Comparison of ENCODE assay signal across 17 mouse cellular contexts in genomic region chr8:91355956-91356699, GRCm38 (mm10). TPM values are rescaled to one million over a fixed set of nuclear protein-coding genes. Genes with fewer than 3 reads are reported as not detected.
DNase-seq lines count a peak whose midpoint lies in the region; ATAC-seq and TF ChIP-seq lines count a peak whose summit lies in the region.
"Had no signal": no experiment of that assay in that cellular context is flagged by ENCODE, and none has a peak within 500 bp of the region (broad histone marks: within the 10 kb centered on the region; RNA-seq: fewer than 3 reads in every experiment).

No protein-coding gene starts in this region.

- H3K36me3 ChIP-seq in hindbrain, embryonic 14.5 days (replicated peaks; ENCODE audit: control insufficient read depth, insufficient read depth): no peaks in the 10 kb centered on the region
- H3K36me3 ChIP-seq in midbrain, embryonic 15.5 days (replicated peaks): no peaks in the 10 kb centered on the region
- H3K36me3 ChIP-seq: embryonic facial prominence, embryonic 10.5 days; lung, embryonic 15.5 days had no signal

- peak overlapping the region; percentile 65 for H3K27ac ChIP-seq in hindbrain, embryonic 14.5 days
- peak overlapping the region; percentile 69 for H3K27ac ChIP-seq in midbrain, embryonic 15.5 days
- H3K27ac ChIP-seq: lung, embryonic 15.5 days had no signal

- H3K4me1 ChIP-seq in hindbrain, embryonic 14.5 days (replicated peaks; ENCODE audit: control insufficient read depth, insufficient read depth, low read length): peaks cover 23% of the 10 kb centered on the region
- peaks cover 29% of the 10 kb centered on the region for H3K4me1 ChIP-seq in midbrain, embryonic 15.5 days

- peak; percentile 28 for DNase-seq in Patski (ENCODE audit: low read depth, low spot score)
- peak; percentile 54 for DNase-seq in fibroblast of lung, adult 2 months (ENCODE audit: low read depth)
- DNase-seq in hindbrain, embryonic 14.5 days (ENCODE audit: low spot score): no peak
- DNase-seq in gastrocnemius, postnatal 36 days: no peak
- no peak for DNase-seq in kidney, postnatal 36 days
- no peak for DNase-seq in urinary bladder, postnatal 14 days (ENCODE audit: low spot score)
- DNase-seq: cerebellum, postnatal 14 days; kidney, adult 11 months; kidney, postnatal 14 days; left cerebral cortex, postnatal 4 days; thymus, adult 18-20 months had no signal

- intact Hi-C loops in gastrocnemius, postnatal 36 days (cut with DNase I): loop anchor here (5.0 kb wide), 1 partner anchor 34 kb away; no protein-coding TSS in a partner anchor

- in situ Hi-C loops in Patski (cut with MboI; ENCODE audit: low pct_unique_long_range_greater_than_20kb): no loop called here

- POLR2A ChIA-PET in Patski (lab: Charles Lee): no interaction called here

- no peak overlapping the region for H3K9ac ChIP-seq in hindbrain, embryonic 14.5 days
- no peak overlapping the region for H3K9ac ChIP-seq in midbrain, embryonic 15.5 days
- H3K9ac ChIP-seq: lung, embryonic 15.5 days had no signal

- H3K27me3 ChIP-seq in Patski: no peaks in the 10 kb centered on the region
- no peaks in the 10 kb centered on the region for H3K27me3 ChIP-seq in hindbrain, embryonic 14.5 days (ENCODE audit: control insufficient read depth, insufficient read depth, low read length)
- no peaks in the 10 kb centered on the region for H3K27me3 ChIP-seq in midbrain, embryonic 15.5 days (replicated peaks)
- H3K27me3 ChIP-seq: lung, embryonic 15.5 days had no signal

- peak; percentile 86 for ATAC-seq in Patski
- ATAC-seq in hindbrain, embryonic 14.5 days (ENCODE audit: low FRiP score): peak; percentile 68; the same call in 1 of the 2 replicates
- peak; percentile 72 for ATAC-seq in midbrain, embryonic 15.5 days (replicated peaks)
- ATAC-seq: CD4-positive, CD25-positive, alpha-beta regulatory T cell, adult 4 months had no signal

- TF ChIP-seq CTCF in Patski (IDR thresholded peaks at IDR 0.05): no peak

- peak overlapping the region; percentile 36 for H3K4me2 ChIP-seq in hindbrain, embryonic 14.5 days (replicated peaks)
- H3K4me2 ChIP-seq in midbrain, embryonic 15.5 days: peak overlapping the region; percentile 15
- H3K4me2 ChIP-seq: liver, embryonic 11.5 days had no signal

- CTCF ChIA-PET in Patski (lab: Charles Lee): interaction anchor here (1.0 to 1.8 kb wide), 2 partner anchors 9 to 17 kb away, joined by 3 to 8 read pairs; no protein-coding TSS in a partner anchor

- WGBS in hindbrain, embryonic 14.5 days: 39% methylated on average over 11 of the region's 11 CpGs
- WGBS in midbrain, embryonic 15.5 days: 43% methylated on average over 11 of the region's 11 CpGs

- no peak overlapping the region for H3K4me3 ChIP-seq in hindbrain, embryonic 14.5 days (replicated peaks; ENCODE audit: low read length)
- no peak overlapping the region for H3K4me3 ChIP-seq in midbrain, embryonic 15.5 days
- H3K4me3 ChIP-seq: embryonic facial prominence, embryonic 10.5 days; erythroblast, embryonic 14.5 days; lung, embryonic 15.5 days had no signal

- H3K9me3 ChIP-seq in hindbrain, embryonic 14.5 days (ENCODE audit: control insufficient read depth, low read length): no peaks in the 10 kb centered on the region
- H3K9me3 ChIP-seq in midbrain, embryonic 15.5 days: no peaks in the 10 kb centered on the region
- H3K9me3 ChIP-seq: embryonic facial prominence, embryonic 10.5 days; lung, embryonic 15.5 days had no signal

RNA-seq across cellular contexts. Expression of gene Fto, which starts 42.8 kb away (rescaled TPM):
- polyA plus RNA-seq in Patski (2021): 63.7 TPM
- 149 and 180 TPM in 2 replicates for polyA plus RNA-seq in hindbrain, embryonic 14.5 days (2014; fragmentation: Nextera tagmentation; extraction: Ambion mirVana)
- polyA plus RNA-seq in midbrain, embryonic 15.5 days (2015; fragmentation: Nextera tagmentation; extraction: Ambion mirVana): 167 and 176 TPM in 2 replicates
- 10 to 100 TPM; 69.8 to 77.5 TPM for total RNA-seq in gastrocnemius, postnatal 36 days (2021)

RNA-seq across cellular contexts. Expression of gene Rpgrip1l, which starts 43.1 kb away (rescaled TPM):
- 15.4 TPM for polyA plus RNA-seq in Patski (2021)
- polyA plus RNA-seq in hindbrain, embryonic 14.5 days (2014; fragmentation: Nextera tagmentation; extraction: Ambion mirVana): 12.9 and 14.2 TPM in 2 replicates
- polyA plus RNA-seq in midbrain, embryonic 15.5 days (2015; fragmentation: Nextera tagmentation; extraction: Ambion mirVana): 12.6 and 12.9 TPM in 2 replicates
- total RNA-seq in gastrocnemius, postnatal 36 days (2021): 1 to 10 TPM; 1.6 to 2.7 TPM

Comparison
In these comparisons a context has a peak if more than half of its experiments do, and no peak if none do; other contexts are left out.
1. DNase-seq: peak in Patski (single experiment) and fibroblast of lung, adult 2 months (single experiment); none in hindbrain, embryonic 14.5 days (single experiment), gastrocnemius, postnatal 36 days (0 of 2), kidney, postnatal 36 days (0 of 2) and urinary bladder, postnatal 14 days (single experiment).
2. Peak in every context shown above with its lines, with median percentiles within 50 percentile points of each other: ATAC-seq.